Mouse (Mus musculus) retina, embryonic 14.5 days (tissue): ENCODE measurements at regions not wholly inside any gene's neighbourhood (a gene's known extent, or its start where the extent isn't known, plus 50 kb on each side); places are given as distances from the start of the nearest gene placed in this dataset.

ENCODE experiments used
- DNase-seq: peaks from one replicate; pipeline ENCODE4 v3.0.0-alpha.2; 2015; ENCODE audit warnings: low spot score

DNA sequence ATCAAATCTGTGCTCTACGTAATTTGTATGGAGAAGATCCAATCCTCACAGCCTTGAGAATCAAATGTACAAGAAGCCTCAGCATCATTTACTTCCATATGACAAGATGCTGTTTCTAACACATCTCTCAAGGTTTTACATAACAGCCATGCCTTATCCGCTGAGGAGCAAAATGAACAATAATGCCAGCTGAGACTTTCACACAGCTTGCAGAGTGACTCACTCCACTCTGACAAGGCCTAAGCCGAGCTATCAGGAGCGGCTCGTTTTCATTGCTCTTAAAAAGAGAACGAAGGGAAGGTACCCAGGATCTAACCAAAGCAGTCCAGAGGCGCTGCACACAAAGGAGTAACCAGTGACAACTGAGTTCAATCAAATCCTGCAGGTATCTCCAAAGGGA is 803.5 kb downstream of the Efna5 start:
- DNase-seq = no peak

- no peak for DNase-seq
Measured at GRCm38 (mm10) chr17:62064939-62065338, 816.2 kb downstream of the Efna5 start.

- DNase-seq = no peak
Measured at GRCm38 (mm10) chr17:62058016-62058415, 823.1 kb downstream of the Efna5 start.

DNA sequence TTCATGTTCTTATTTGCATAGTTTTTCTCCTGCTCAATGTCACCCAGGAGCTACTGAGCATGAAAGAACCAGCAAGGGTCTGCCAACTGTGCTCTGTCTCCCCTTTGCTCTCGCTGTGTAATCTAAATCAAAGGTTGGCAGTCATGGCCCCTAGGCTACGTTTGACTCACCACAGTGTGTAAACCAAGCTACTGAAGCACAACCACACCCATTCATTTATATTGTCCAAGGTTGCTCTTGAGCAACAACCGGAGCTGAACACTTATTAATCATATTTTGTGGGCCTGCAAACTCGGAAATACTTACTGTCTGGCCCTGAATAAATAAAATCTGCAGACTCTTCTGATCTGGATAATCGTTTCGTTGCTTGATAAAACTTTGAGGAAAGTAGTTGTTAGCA is 826.3 kb downstream of the Efna5 start:
- no peak for DNase-seq

GRCm38 (mm10) chr17:62048989-62049388 is 832.1 kb downstream of the Efna5 start:
- DNase-seq = no peak

DNA sequence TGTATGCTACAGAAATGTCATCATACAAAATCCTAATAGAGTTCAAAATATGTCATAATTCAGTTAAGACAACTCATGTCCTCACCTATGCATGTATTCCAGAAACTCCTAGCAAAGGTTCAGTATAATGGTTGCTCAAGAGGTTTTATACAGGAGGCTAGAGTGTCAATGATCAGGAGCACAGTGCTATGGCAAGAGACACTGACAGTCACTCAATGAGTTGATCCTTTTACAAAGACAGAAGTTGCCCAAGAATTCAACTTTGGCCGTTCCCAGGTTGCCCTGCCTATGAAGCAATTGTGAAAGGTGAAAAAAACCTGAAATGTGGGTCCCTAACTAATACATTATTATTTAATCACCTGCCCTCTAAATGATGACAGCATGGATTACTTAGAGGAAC is 850.5 kb downstream of the Efna5 start:
- no peak for DNase-seq
